Mouse (Mus musculus): ENCODE measurements around the gene Tspan31.

- TF ChIP-seq CTCF (IDR thresholded peaks at IDR 0.05; ENCODE audit: borderline replicate concordance, insufficient read depth, low read length) (no peak), POLR2A (IDR thresholded peaks at IDR 0.05; ENCODE audit: low read depth, low read length) (no peak)
Measured at GRCm38 (mm10) chr10:127115068-127115467, 45.0 kb upstream of the Tspan31 start.

Data from embryonic fibroblast, embryonic 13.5 days (primary cell).